Mouse (Mus musculus): ENCODE measurements around the gene Mob3b.

Mob3b gene

DNA sequence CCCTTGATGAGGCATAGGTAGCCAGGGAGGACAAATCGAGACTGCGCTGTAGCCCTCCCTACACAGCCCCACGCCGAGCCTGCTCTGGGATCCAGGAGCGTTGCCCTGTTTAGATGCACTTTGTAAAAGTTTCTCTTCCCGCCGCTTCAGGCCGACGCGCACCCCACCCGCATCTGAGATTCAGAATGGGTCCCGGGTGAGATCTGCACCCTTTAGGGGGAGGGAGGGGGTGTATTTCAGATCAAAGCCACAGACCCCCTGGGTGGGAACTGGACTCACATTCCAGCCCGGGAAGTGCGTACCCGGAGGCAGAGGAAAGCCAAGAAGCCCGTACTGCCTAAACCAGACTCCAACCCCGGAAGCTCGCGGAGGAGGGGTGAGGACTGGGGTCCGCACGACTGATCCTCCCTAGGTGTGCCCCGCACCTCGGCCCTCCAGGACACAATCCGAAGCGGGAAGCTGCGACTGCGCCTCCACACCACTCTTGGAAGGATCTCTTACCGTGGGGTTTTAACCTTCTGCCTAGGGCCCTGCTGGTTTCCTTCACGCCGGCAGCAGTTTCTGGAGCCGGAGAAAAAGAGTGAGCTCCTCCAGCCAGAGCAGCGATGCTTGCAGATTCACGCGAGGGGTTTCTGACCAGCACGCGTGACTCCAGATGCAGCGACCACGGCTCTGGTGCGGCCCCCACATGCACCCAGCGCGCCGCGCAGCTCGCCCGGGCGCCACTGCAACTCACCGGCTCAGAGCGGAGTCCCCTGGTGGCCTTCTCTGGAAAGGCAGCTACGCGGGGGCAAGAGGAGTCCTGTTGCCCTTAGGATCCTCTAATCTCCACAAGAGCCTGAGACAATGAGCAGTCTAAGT is at the start of gene Mob3b:
Gene Mob3b (minus strand): TSS at position 734 of the 861 bp plus-strand sequence.
- ChIA-PET POLR2A (interaction anchor here (0.5 to 1.8 kb wide), 34 partner anchors 8 to 1252 kb away, joined by 3 to 9 read pairs (median 3); partner anchors contain the start of gene C9orf72 (in 1 of the 4)), CTCF (interaction anchor here (0.5 to 1.7 kb wide), 29 partner anchors 8 to 477 kb away, joined by 3 to 8 read pairs (median 4); no protein-coding TSS in a partner anchor)

DNA sequence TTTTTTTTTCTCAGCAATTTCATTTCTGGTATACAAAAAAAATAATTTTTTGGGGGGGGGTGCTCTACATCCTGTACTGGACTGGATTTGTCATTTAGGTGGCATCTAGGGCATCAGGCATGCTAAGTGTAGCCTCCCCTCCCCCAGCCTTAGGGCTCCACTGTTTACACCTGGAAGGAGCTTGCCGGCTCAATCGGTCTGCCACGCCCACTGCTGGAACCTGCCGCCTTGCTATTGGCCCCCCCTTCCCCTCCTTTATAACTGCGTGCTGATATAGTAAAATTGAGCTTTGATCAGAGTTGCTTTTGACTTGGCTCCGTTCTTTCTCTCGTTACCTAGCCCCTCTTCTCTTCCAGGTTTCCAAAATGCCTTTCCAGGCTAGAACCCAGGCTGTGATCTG is 47.4 kb upstream of the Mob3b start:
- POLR2A ChIA-PET: interaction anchor here in 3 of 4 experiments (0.6 to 2.1 kb wide), 11 partner anchors 9 to 298 kb away, joined by 3 to 8 read pairs (median 4); partner anchors contain the start of gene Mob3b (in 1 of the 3)

DNA sequence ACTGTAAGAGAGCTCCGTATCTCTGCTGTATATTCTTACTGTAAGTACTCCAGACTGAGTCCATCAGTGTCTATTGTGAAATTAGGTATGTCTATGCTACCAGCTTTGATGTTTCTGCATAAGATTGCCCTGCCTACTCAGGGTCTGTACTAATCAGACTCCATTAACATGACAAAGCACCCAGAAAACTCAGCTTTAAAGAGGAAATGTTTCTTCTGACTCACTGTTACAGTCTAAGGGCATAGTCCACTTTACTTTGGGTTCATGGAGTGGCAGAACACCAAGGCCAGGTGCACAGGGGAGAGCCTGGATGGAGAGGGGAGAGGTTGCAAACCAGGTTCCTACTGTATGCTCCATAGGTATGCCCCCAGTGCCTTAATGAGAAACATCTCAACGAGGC is 46.4 kb upstream of the Mob3b start:
- POLR2A ChIA-PET: interaction anchor here (0.9 to 2.1 kb wide), 9 partner anchors 9 to 46 kb away, joined by 3 to 8 read pairs (median 4); partner anchors contain the start of gene Mob3b (in 1 of the 4)

More for the DNA sequence above, 47.4 kb upstream of the Mob3b start:
- CTCF ChIA-PET: interaction anchor here in 2 of 4 experiments (1.1 to 1.5 kb wide), 2 partner anchors 15 to 47 kb away, joined by 3 to 6 read pairs; partner anchors contain the start of gene Mob3b (in 1 of the 2)

DNA sequence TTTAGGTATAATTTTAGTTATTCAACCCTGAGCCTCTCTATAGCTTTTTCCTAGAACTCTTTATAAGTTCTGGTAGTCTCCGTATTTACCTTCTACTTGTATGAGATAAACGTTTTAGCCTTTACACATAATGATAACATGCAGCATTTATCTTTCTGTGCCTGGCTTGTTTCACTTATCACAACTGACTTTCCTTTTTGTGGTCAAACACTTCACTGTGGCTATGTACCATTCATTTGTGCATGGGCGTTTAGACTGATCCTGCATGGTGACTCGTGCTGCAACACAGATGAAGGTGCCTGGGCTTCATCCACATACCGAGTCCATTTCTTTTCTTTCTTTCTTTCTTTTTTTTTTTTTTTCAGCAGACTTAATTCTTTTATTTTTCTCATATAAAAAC is 44.4 kb upstream of the Mob3b start:
- POLR2A ChIA-PET: no interaction called here
- CTCF ChIA-PET: interaction anchor here in 1 of 4 experiments (0.6 kb wide), 1 partner anchor 209 kb away, joined by 8 read pairs; no protein-coding TSS in a partner anchor

More for the DNA sequence above, 46.4 kb upstream of the Mob3b start:
- CTCF ChIA-PET: interaction anchor here in 2 of 4 experiments (0.9 to 1.5 kb wide), 3 partner anchors 46 to 243 kb away, joined by 3 to 6 read pairs (median 3); partner anchors contain the start of gene Mob3b (in 1 of the 2)

DNA sequence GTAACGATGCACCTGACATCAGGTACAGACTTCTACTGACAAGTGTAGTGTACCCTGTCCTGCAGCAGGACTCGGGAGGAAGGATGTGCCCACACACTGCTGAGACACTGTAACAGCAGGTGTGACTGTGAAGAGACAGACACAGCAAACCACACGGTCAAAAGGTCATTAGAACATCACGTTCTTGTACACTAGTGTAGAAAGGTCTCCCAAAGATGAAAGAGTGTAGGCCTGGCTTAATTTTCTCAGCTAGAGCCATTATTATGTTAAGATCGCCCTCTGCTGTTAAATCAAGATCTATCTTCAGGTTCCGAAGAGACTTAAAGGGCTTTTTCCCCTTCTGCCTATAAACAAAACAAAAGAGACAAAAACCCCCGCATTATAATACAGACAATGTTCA is 35.4 kb upstream of the Mob3b start:
- ChIA-PET POLR2A (interaction anchor here in 3 of 4 experiments (0.6 to 1.3 kb wide), 3 partner anchors 11 to 19 kb away, joined by 3 to 4 read pairs (median 3); no protein-coding TSS in a partner anchor), CTCF (interaction anchor here in 2 of 4 experiments (0.7 to 2.2 kb wide), 2 partner anchors 35 to 60 kb away, joined by 3 to 7 read pairs; partner anchors contain the start of gene Mob3b (in 1 of the 2))

DNA sequence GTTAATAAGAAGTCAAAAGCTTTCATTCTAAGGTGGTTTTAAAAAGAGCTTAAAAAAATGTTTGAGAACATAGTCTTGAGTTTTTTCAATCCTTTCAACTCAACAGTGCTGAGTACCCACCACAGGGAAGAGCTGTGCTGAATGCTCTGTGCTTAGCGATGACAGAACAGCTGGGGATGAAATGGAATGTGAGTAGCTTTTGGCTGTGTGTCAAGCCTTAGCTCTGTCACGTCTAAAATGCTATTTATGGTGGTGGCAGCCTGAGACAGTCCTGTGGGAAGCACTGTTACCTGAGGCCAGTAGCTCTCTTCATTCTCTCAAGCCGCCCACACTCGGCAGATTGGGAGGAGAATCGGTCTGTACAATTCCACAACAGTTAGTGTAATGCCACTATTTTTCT is 32.5 kb upstream of the Mob3b start:
- ChIA-PET CTCF (no interaction called here), POLR2A (interaction anchor here in 3 of 4 experiments (0.6 to 1.5 kb wide), 6 partner anchors 14 to 314 kb away, joined by 3 to 5 read pairs (median 3); partner anchors contain the start of gene Mob3b (in 1 of the 3))

DNA sequence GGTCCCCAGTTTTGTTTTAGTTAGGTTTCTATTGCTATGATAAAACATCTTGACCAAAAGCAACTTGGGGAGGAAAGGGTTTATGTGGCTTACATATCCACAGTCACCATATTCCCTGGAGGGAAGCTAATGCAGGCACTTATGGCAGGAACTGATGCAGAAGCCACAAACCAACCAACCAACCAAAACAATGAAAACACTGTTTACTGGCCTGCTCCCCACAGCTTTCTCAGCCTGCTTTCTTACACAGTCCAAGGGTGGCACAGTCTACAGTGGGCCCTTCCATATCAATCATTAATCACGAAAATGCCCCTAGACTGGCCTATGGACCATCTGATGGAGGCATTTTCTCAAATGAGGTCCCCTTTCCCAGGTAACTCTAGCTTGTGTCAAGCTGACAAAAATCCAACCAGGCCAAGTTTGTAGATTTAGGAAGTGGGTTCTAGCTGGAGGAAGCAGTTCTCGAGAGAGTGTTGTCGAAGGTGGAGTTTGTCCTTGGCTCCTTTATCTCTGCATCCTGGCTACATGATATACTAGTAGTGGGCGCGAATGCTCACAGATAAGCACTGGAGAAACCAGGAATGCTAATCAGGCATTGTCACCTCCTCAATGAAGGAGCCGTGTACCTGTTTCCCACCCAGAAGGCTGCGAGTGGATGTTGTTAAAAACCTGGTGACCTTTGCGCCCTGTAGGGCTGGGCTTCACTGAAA is 30.5 kb upstream of the Mob3b start:
- POLR2A ChIA-PET: interaction anchor here in 1 of 4 experiments (0.6 to 1.6 kb wide), 2 partner anchors 22 to 219 kb away, joined by 3 to 4 read pairs; no protein-coding TSS in a partner anchor
- CTCF ChIA-PET: interaction anchor here in 3 of 4 experiments (0.7 to 1.4 kb wide), 3 partner anchors 31 to 378 kb away, joined by 3 read pairs; partner anchors contain the start of gene Mob3b (in 1 of the 3)

DNA sequence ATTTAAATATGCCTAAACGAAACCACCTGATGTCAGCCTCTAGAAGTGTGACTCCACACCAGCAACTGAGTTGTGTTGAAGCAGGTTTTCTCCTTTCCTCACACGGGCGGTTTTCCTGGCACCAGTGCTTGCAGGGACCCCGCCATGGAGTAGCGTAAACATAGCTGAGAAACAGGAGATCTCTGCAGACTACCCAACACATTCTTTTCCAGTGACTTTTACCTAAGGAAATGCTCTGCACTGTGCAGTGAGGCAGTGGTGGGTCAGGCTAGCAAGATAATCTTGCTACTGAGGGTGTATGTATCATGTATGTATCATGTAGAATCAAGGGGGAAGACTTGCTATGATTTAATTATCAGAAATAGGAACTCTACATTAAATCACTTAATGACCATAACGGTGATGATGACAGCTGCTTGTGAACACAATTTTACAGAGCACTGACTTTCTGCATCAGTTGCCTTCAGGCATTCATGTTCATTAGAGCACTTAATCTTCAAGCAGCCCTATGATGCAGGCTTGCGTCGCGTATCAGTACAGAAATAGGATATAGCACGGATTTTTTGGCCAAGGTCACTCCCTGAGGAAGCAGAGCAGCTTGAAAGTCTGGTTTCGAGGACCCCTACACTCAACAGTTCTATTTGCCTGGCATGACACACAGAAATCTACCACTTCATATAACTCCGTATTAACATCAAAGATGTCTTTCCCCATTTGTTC is 20.8 kb upstream of the Mob3b start:
- ChIA-PET CTCF (no interaction called here), POLR2A (interaction anchor here in 2 of 4 experiments (0.6 to 0.8 kb wide), 2 partner anchors 21 to 549 kb away, joined by 3 read pairs; partner anchors contain the start of gene Mob3b (in 1 of the 2))

DNA sequence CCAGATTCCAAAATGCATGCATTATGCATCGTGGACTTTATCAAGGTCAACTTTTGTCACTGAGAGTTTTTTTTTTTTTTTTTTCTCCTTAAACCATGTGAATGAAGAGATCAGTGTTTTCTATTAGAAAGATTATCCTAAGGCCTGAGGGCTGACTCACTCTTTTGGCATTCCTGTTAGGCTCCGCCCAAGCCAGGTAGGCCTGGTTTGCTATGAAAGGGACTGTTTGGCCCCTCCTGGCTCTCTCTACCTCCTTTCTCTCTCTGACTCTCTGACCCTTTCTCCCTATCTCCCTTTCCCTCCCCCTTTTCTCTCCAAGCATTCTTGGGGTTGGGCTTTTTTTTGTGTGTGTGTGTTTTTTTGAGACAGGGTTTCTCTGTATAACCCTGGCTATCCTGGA is 18.3 kb upstream of the Mob3b start:
- CTCF ChIA-PET: no interaction called here

DNA sequence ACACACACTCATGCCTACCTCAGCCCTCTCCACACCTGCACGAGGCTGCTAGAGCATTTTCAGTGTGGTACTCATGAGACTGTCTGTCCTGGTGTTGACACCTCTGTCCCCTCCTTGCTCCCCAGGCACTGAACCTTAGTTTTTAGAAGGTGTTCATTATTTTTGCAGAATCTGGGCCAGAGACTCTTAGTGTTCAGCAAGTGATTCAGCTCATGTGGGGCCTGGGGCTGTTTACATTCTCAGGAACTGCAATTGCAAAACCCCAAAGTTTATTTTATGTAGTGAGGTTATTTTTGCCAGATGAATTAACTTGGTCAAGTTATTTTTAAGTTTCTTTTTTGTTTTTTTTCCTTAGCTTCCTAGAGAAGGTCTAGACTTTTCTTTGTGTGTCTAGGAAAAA is 16.3 kb upstream of the Mob3b start:
- ChIA-PET POLR2A (interaction anchor here in 1 of 4 experiments (0.6 kb wide), 1 partner anchor 19 kb away, joined by 4 read pairs; no protein-coding TSS in a partner anchor), CTCF (no interaction called here)

More for the DNA sequence above, 18.3 kb upstream of the Mob3b start:
- POLR2A ChIA-PET: no interaction called here

DNA sequence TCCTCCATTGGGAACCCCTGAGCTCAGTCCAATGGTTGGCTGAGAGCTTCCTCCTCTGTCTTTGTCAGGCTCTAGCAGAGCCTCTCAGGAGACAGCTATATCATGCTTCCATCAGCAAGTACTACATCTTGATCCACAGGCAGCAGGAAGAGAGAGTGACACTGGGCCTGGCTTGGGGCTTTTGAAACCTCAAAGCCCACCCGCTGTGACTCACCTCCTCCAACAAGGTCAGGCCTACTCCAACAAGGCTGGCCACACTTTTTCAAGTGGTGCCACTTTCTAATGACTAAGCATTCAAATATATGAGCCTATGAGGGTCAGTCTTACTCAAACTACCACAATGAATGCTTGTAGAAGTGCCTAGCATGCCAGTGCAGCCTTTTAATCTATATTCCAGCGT is 15.2 kb upstream of the Mob3b start:
- CTCF ChIA-PET: interaction anchor here in 1 of 4 experiments (0.9 kb wide), 1 partner anchor 16 kb away, joined by 4 read pairs; the partner anchor contains the start of gene Mob3b
- POLR2A ChIA-PET: no interaction called here

DNA sequence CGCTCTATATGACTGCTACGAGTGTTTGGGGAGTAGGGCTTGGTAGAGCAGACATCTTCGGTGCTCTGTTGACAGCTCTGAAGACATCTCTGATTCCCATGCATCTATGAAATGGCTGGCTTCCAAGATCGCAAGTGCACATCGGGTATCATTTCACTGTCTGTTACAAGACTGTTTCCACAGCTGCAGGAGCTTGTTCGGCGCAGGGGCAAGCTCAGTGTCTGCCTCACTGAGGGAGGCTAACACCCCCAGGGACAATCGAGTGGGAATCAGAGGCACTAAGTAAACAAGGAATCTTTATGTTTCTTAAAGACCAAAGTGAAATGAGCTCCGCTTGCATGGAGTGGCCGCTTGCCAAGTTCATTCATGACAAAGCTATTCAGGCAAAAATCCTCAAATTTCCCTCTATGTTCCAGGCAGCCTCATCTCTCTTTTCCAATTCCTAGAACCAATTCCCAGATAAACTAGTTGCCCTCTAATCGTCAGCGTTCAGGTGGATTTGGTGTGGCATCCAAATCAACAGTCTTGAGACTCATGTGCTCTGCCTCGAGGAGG is 12.4 kb upstream of the Mob3b start:
- POLR2A ChIA-PET: interaction anchor here in 2 of 4 experiments (0.6 to 1.1 kb wide), 2 partner anchors 12 to 37 kb away, joined by 3 to 5 read pairs; partner anchors contain the start of gene Mob3b (in 1 of the 2)
- CTCF ChIA-PET: interaction anchor here in 1 of 4 experiments (1.3 kb wide), 1 partner anchor 12 kb away, joined by 4 read pairs; the partner anchor contains the start of gene Mob3b

DNA sequence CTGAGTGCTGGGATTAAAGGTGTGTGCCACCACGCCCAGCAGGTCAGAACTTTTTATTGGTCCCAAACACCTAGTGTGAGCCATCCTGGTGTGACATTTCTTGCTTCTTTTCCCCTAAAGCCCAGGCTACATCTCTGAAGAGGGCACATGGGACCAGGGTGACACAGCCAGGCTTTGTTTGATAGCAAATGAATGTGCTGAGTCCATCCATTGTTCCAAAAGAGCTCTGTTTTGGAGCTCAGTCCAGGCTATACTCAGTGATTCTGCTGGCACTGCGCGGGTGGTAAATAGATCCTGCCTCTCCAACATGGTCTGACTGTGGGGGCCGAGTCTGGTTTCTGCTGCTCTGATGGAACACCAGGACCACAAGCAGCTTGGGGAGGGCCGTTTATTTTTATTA is 10.6 kb upstream of the Mob3b start:
- CTCF ChIA-PET: interaction anchor here in 2 of 4 experiments (0.6 to 1.0 kb wide), 3 partner anchors 11 to 142 kb away, joined by 3 to 5 read pairs (median 5); partner anchors contain the start of gene Mob3b (in 2 of the 2)

DNA sequence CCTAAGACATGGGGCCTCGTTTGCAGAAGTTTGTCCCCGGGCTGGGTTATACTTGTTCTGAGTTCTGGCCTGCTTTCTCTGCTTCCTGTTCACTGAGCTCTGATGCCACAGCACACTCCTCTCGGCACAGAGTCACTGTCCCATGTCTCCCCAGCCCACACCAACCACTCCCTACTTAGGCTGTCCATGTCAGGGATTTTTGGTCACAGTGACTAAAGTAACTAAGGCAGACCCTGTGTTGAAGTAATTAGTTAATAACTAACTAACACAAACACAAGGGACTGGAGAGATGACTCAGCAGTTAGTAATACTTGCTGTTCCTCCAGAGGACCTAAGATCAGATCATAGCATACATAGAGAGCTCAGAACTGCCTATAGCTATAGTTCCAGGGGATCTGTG is 8.7 kb upstream of the Mob3b start:
- POLR2A ChIA-PET: interaction anchor here in 3 of 4 experiments (0.6 to 2.0 kb wide), 9 partner anchors 9 to 256 kb away, joined by 3 to 9 read pairs (median 3); partner anchors contain the start of genes Mob3b (in 3 of the 3) and Ifnk (in 1 of the 3)
- CTCF ChIA-PET: interaction anchor here in 1 of 4 experiments (1.1 kb wide), 1 partner anchor 9 kb away, joined by 3 read pairs; the partner anchor contains the start of gene Mob3b

More for the DNA sequence above, 10.6 kb upstream of the Mob3b start:
- POLR2A ChIA-PET: interaction anchor here in 1 of 4 experiments (0.9 kb wide), 1 partner anchor 10 kb away, joined by 3 read pairs; the partner anchor contains the start of gene Mob3b

DNA sequence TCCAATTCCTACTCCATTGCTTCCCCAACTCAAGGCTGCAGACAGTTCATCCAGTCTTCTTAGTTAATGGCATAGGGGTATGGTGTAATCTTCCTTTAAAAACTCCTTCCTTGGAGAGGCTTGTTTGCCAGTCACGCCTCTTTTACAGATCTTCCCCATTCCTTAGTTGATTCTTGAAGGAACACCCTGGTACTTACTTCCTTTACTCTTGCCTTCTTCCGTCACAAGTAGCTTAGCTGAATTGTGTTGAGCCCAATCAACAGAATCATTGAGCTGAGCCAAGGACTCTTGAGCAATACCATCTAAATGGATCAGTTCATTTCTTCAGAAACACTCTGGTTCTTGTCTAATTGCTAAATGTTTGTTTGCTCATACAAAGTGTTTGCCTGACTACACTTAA is 8.0 kb upstream of the Mob3b start:
- CTCF ChIA-PET: interaction anchor here in 1 of 4 experiments (1.1 kb wide), 1 partner anchor 8 kb away, joined by 3 read pairs; the partner anchor contains the start of gene Mob3b
- POLR2A ChIA-PET: interaction anchor here in 2 of 4 experiments (1.2 to 2.0 kb wide), 4 partner anchors 8 to 23 kb away, joined by 3 to 9 read pairs (median 3); partner anchors contain the start of gene Mob3b (in 2 of the 2)

DNA sequence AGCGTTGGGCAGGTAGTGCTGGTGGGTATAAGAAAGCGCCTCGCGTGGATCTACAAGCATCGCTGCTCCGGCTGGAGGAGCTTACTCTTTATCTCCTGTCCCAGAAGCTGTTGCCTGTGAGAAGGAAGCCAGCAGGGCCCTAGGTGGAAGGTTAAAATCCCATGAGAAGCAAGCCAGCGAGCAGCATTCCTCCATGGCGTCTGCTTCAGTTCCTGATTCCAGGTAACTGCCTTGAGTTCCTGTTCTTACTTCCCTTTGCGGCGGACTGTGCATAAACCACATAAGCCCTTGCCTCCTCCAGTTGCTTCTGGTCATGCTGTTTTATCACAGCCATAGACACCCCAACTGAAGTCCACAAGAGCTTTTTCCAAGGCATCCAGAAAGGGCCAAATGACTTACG is 531 bp upstream of the Mob3b start:
- ChIA-PET POLR2A (interaction anchor here (0.6 to 1.8 kb wide), 30 partner anchors 8 to 278 kb away, joined by 3 to 9 read pairs (median 3); partner anchors contain the start of genes C9orf72 (in 1 of the 4) and Zfp292 (in 1 of the 4)), CTCF (interaction anchor here in 3 of 4 experiments (0.5 to 1.7 kb wide), 22 partner anchors 10 to 615 kb away, joined by 3 to 8 read pairs (median 5); no protein-coding TSS in a partner anchor)
